Mouse (Mus musculus): ENCODE data around the gene Olfr952.

The Olfr952 gene

GRCm38 (mm10) chr9:39427048-39427447 is at the start of gene Olfr952:
Gene Olfr952, minus strand, starts transcription at chr9:39427148.
- in situ Hi-C loops (cut with MboI; ENCODE audit: low pct_unique_long_range_greater_than_20kb in 1 of 2, low sequenced_read_pairs in 2 of 2, unreplicated experiment in 1 of 2) = no loop called here

GRCm38 (mm10) chr9:39471844-39472243 is 44.9 kb upstream of the Olfr952 start, which contains the start of gene Olfr955:
Gene Olfr955, minus strand, starts transcription at chr9:39471944.
- in situ Hi-C loops (cut with MboI; ENCODE audit: low pct_unique_long_range_greater_than_20kb in 1 of 2, low sequenced_read_pairs in 2 of 2, unreplicated experiment in 1 of 2) = no loop called here

- in situ Hi-C loops (cut with MboI; ENCODE audit: low pct_unique_long_range_greater_than_20kb in 1 of 2, low sequenced_read_pairs in 2 of 2, unreplicated experiment in 1 of 2) = no loop called here
Measured at GRCm38 (mm10) chr9:39456401-39456800, 29.5 kb upstream of the Olfr952 start, which contains the start of gene Olfr954. Gene Olfr954, plus strand, starts transcription at chr9:39456701.

- in situ Hi-C loops (cut with MboI; ENCODE audit: low pct_unique_long_range_greater_than_20kb in 1 of 2, low sequenced_read_pairs in 2 of 2, unreplicated experiment in 1 of 2) = no loop called here
Measured at GRCm38 (mm10) chr9:39387110-39387509, 39.8 kb downstream of the Olfr952 start, which contains the start of gene Olfr951. Gene Olfr951, plus strand, starts transcription at chr9:39387410.
